Mouse (Mus musculus): ENCODE measurements around the gene Raph1.
A peak's percentile ranks its signal among the peaks of the same experiment; 100 is the strongest.
"Not testable (repeated sequence)": the region's sequence is repeated elsewhere in the genome, so short reads cannot be mapped to it uniquely, and the experiment has no call there.

The Raph1 gene

DNA sequence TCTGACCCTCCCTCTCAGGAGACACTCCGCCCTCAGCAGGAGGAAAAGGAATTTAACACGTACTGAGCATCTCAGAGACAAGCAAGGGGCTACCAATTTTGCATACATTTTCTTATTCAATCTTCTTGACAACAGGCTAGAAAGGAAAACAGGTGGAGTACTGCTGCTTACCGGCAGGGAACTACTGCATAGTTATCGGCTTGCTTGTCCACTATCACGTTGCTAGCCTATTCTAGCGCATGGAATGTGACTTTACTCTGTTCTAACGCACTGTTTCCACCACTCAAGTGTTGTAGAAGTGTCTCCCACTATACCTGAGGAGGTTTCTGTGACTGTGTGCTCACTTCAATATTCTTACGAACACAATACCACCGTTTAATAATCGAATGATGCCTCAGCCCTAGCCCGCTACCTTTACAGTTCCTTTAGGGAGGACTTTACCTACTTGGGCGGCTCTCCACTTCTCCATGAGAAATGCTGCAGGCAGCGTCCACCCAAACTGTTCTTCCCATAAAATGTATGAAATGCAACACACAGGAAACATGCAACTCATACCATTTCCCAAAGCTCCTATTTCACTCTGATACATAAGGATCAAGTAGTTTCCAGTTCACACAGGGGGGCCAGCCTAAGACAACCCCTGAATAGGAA is 1.5 kb downstream of the Raph1 start:
- peak; percentile 34 for DNase-seq (ENCODE audit: low read depth)

DNA sequence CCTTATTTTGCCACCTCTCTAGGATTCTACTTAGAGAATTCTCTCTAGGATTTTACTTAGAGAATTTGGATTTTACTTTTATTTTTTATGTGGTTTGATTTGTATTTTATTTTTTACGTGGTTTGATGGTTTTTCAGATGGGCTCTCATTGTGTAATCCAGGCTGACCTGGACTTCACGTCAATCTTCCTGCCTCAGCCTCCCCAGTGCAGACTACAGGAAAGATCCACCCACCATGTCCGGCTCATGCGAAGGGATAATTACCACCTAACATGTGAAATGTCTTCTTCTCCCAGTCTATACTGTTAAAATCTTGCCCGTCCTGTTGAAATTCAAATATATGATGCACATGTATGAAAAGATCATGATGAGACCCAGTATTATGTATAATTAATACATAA is 2.2 kb downstream of the Raph1 start:
- DNase-seq (ENCODE audit: low read depth) = no peak

DNA sequence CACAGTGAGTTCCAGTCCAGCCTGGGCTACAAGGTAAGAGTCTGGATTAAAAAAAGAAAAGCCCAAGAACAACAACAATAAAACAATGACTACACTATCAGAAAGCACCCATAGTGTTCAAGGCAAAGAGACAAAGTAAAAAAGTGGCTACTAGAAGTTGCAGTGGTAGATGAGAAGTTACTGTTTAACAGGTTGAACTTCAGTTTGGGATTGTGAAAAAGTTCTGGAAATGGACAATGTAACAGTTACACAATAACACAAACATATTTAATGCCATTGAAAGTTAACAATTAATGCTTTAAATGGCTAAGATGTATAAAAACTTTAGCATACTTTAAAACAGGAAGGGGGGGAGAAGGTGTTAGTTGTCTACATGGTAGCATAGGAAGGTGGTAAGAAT is 3.9 kb downstream of the Raph1 start:
- DNase-seq (ENCODE audit: low read depth) = no peak

DNA sequence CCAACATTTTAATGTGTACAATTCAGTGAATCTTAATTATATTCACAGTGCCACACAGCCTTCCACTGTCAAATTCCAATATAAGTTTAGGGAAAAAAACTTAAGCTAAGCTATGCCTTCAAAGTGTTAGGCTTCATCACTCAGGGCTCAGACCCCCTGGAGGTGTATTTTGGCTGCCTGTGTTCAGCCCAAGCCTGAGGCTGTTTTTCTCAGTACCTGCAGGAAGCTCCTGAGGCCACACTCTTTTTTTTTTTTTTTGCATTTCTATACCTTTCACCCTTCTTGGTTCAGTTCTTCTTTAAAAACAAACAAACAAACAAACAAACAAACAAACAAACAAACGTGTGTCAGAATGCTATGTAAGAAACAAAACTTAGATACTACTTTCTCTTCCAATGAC is 23.2 kb downstream of the Raph1 start:
- DNase-seq (ENCODE audit: low read depth) = no peak

DNA sequence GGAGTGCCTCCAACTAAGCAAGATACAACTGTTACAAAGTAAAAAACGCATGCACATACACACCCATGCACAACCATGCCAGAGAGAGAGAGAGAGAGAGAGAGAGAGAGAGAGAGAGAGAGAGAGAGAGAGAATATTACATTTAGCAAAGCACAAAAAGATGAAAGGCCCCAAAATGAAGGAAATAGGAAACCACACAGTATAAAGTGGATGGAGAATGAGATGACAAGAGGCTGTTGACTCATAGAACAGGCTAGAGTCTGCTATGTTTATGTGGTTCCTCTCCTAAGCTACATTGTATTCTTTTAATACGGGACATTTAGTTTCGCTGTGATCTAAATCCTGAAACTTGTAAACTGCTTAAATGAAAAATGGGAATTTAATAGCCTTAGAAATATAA is 27.6 kb downstream of the Raph1 start:
- no peak for DNase-seq (ENCODE audit: low read depth)

DNA sequence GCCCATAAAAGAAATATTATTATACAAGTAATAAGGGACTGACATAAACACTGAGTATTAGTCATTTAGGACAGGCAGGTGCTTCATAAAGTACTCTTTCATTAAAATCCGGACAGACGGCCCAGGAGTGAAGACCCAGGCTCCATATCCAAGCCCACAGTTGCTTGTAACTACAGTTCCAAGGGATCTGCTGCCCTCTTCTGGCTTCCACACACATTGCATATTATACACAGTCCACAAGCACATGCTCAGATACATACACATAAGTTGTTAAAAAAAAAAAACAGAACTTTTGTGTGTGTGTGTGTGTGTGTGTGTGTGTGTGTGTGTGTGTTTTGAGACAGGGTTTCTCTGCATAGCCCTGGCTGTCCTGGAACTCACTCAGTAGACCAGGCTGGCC is 32.0 kb downstream of the Raph1 start:
- DNase-seq (ENCODE audit: low read depth) = no peak

DNA sequence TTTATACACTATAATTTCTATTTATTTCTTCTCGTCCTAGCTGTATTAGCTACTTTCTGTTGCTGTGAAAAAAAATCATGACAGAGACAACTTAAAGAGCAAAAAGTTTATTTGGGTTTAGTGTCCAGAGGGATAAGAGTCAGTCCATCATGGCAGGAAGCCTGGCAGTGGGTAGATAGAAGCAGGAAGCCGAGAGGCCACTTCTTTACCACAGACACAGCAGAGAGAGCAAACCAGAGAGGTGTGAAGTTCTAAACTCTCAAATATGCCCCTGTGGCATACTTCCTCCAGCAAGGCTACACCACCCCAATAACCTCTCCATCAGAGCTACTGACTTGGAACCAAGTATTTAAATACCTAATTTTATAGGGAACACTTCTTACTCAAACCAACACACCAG is 36.3 kb downstream of the Raph1 start:
- no peak for DNase-seq (ENCODE audit: low read depth)

DNA sequence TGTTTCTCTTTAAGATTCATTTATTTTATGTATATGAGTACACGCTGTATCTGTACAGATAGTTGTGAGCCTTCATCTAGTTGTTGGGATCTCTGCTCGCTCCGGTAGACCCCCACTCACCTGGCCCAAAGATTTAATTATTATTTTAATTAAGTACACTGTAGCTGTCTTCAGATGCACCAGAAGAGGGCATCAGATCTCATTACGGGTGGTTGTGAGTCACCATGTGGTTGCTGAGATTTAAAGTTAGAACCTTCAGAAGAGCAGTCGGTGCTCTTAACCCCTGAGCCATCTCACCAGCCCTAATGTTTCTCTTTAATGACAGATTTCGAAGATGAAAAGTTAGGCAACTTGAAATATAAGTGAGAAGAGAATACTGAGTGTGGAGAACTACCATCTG is 36.8 kb downstream of the Raph1 start:
- no peak for DNase-seq (ENCODE audit: low read depth)

DNA sequence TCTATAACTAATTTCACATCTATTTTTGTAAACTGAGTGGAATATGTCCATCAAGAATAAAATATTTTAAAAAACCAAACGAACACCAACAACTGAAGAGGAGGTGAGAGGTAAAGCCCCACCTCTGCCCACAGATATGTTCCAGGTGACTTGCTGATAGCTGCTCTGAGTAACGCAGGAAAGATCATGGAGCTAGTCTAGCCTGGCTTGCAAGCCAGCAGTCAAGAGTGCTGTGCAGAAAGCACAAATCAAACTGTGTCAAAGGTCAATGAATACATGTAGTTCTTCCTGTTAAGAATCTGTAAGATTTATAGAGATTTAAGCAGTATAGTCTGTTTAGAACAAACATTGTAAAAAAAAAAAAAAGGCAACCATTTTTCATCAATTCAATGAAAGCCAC is 56.3 kb downstream of the Raph1 start:
- DNase-seq (ENCODE audit: low read depth) = no peak

DNA sequence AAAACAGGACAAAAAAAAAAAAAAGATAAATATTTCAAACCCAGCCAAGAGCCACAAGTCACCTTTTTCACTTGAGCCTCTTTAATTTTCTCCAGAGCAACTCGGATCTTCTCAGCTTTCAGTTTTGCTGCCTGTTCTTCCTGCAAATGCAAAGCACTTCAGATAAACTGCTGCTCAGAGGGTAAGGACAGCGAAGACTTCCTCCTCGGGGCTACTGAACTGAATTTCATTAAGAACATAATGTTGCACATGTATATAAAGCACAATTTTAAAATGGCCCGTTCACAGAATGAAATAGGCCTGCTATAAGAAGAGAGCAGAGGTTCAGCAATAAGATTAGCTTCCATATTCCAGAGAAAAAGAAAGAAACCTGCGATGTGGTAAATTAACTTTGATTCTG is 63.4 kb downstream of the Raph1 start:
- no peak for DNase-seq (ENCODE audit: low read depth)

DNA sequence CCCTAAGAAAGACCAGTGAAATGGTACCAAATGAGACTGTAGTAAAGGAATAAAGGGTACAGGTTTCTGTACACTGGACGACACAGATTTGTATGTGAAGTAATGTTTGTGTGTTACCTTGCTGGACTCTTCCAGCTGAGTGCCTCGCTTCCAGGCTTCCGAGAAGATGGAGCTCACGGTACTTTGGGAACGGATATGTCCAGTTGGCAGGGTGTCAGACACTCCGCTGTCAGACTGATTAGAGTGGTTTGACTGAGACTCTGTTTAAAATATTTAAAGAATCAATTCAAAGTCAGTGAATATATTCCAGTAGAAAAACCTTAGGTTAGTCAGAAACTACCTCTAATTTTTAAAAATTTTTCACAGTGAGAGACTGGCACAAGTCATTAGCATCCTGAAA is 73.5 kb downstream of the Raph1 start:
- no peak for DNase-seq (ENCODE audit: low read depth)

DNA sequence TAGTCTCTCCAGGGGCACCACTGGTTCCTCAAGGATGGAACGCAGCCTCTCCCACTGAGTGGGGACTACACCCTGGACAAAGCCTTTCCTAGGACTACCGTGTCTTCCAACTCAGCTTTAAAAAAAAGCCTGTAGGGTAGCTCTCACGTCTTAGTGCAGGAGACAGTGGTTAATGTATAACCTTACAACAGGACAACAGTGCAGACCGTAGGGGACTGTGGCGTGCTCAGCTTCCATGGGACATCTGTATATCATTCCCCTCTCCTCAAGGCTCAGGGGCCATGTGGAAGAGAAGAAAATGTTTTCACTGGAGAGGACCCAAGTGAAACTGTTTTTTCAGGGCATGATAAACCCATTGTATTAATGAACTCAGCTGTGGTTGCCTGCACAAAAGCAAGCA is 74.5 kb downstream of the Raph1 start:
- no peak for DNase-seq (ENCODE audit: low read depth)

DNA sequence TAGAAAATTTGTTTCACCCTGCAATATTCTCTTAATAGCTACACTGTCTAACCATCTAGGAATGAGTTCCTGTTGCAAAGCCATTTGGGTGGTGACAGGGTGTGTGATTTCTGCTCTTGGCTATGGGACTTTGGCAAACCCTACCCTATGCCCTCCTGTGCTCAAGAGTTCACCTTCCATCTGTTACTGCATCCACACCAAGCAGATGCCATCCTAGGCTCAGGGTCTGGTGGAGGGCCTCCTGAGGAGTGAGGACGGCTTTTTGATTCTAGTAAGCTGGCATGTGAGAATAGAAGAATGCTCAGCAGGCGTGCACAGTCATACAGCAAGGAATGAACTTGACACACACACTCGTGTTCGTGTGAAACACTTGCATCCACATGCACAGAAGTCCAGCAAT is 76.4 kb downstream of the Raph1 start:
- DNase-seq (ENCODE audit: low read depth) = no peak

DNA sequence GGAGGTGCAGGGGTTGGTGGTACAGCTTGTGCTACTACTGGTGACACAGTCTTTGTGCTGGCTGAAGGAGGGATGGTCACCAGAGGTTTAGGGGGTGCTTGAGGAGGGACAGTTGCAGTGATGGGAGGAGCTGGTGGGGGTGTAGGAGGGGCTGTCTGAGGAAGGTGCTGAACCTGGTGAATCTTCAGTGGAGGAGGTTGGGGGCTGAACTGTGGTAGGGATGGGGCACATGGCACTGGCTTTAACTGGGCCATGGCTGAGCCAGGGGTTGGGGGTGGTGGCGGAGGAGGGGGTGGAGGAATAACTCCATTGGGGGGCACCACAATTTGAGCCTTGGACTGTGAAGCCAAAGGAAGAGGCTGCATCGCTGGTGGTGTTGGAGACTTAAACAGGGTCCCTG is 77.2 kb downstream of the Raph1 start:
- no peak for DNase-seq (ENCODE audit: low read depth)

DNA sequence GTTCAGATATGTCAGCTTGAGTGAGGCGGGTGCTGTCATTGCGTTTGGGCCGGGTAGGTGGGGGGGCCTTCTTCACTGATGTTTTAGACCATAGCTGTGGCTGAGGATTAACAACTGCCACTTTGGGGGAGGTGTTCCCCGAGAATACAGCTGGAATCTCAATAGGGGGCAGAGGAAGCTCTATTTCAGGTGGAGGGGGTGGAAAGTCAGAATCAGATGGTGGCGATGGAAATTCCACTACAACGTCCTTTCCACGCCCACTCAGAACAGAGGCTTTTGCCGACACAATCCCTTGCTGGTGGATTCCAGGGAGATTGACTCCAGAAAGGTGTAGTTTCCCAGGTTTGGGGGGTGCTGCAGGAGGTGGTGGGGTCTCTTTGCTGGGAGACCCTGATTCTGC is 78.3 kb downstream of the Raph1 start:
- no peak for DNase-seq (ENCODE audit: low read depth)

DNA sequence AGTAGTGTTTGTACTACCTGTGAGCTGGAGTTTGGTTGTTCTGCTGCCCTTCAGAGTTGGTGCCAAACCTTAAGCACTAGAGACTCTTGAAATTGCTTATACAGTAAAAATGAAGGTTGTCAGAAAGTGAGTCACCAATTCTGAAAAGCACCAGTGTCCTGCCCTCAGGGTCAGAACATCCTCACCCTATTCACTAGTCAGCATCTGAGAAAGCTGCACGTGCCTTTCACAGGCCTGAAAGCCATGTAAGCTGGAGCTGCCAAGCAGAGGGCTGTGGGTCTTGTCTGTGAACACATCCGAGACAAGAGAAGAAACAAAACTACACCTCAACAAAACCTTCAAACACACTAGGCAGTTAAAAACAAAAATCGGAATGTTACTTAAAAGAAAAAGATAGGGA is 81.3 kb downstream of the Raph1 start:
- DNase-seq (ENCODE audit: low read depth) = no peak

DNA sequence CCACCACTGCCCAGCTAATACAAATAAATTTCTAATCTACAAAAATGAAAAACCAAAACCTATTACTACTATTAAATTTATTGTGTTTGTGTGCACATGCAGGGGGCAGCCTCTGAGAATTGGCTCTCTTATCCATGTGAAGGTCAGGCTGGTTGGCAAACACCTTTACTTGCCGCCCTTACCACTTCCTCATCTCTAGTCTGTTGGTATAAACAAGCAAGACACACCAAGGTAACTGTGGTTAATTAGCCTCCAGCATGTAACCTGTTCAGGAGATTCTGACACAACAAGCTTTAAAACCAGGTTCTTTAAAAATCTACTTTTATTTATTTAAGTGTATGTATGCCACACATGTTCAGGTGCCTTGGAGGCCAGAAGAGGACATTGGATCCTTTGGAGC is 84.0 kb downstream of the Raph1 start:
- no peak for DNase-seq (ENCODE audit: low read depth)

DNA sequence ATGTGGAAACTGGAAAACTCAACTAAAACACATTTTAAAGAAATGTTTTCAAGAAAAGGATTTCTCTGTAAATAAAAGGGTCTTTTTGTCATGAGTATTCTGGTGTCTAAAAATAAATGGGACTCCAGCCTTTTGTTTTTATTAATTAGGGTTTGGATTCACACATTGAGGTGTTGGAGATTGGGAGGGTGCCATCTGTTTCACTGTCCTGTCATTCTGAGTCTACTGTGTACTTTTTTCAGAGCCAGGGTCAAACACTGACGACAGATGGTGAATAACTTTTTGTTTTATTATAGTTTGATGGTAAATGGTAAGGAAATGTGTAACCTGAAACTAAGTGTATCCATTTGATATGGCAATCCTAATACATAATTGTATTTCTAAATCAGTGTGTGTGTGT is 85.3 kb downstream of the Raph1 start:
- no peak for DNase-seq (ENCODE audit: low read depth)

DNA sequence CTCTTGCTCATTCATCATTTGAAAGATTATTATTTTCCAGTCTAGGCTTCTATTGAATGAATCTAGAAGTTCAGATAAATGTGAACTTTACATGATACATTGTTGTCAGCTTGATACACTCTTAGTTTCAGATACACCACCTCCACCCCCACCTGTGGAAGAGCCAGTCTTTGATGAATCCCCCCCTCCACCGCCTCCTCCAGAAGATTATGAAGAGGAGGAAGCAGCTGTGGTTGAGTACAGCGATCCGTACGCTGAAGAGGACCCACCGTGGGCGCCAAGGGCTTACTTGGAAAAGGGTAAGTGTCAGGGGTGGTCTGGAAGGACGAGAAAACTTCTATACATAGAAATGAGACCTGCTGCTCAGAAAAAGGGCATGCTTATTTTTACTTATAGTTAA is 96.4 kb downstream of the Raph1 start:
- no peak for DNase-seq (ENCODE audit: low read depth)

DNA sequence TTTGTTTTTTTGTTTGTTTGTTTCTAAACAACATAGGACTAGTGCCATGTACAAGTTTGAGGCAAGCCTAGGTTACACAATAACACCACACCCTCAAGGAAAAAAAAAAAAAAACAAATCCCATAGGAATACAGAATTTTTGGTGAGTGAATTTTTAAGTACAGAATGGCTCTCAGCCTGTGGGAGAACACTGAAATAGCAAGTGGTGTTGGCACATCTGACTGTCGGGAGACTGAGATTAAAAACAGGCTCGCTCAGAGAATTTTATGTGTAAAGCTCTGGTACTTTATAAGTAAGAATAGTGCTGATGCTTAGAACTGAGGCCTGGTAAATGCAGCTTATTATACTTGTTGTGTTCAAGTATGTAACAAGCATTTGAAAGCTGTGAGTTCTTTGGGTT is 97.4 kb downstream of the Raph1 start:
- peak; percentile 12 for DNase-seq (ENCODE audit: low read depth)

DNA sequence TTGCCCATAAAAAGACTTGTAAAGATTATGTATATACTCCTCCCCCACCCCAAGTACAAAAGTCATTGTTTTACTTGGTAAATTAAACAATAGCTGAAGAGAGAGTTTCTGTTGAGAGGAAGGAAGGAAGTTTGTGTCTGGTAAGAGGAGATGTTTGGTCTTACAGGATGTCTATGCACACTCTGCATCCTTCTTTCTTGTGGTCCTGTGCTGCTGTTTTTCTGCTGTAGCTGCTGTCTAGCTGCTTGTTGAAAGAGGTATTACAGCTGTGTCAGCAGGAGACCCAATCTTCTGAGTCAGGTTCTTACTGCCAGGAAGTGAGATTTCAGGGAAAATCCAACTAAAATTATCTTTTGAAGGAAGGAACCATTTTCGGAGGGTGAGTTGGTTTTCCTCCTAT is 106.3 kb downstream of the Raph1 start:
- no peak for DNase-seq (ENCODE audit: low read depth)

DNA sequence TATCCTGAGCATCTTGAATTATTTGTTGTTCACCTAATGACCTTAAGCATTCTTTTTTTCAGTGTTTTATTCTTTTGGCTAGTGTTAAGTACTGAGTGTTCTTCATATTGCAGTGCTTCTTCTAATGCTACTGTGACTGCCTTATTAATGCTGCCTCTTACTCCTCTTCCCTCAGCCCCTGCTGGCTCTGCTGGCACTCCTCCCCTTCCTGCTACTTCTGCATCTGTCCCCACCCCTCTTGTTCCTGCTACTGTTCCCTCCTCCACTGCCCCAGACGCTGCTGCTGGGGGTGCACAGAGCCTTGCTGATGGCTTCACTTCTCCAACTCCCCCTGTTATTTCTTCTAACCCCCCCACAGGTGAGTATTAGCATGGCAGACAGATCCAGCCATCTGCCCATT is 117.0 kb downstream of the Raph1 start:
- no peak for DNase-seq (ENCODE audit: low read depth)

DNA sequence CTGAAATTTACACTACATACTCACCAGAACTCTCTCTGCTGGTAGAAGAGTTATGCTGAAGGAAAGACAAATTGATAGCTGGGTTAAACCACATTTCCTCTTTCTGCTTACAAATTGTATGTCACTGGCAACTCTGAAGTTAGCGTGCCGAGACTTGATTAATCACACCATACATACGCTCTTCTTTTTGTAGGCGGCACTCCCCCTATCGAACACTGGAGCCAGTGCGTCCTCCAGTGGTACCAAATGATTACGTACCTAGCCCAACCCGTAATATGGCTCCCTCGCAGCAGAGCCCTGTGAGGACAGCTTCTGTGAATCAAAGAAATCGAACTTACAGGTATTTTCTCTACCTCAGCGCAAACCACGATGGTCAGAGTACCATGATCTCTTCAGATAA is 119.8 kb downstream of the Raph1 start:
- DNase-seq (ENCODE audit: low read depth) = no peak

DNA sequence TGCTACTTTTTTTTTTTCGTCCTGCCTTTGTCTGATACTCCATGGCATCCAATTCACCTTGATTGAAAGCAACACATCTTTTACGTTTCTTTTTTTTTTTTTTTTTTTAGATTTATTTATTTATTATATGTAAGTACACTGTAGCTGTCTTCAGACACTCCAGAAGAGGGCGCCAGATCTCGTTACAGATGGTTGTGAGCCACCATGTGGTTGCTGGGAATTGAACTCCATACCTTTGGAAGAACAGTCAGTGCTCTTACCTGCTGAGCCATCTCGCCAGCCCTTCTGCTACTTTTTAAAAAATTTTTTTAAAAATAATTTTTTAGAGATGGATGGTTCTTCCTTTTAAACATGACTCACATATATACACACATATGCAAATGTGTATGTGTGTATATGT is 125.5 kb downstream of the Raph1 start:
- DNase-seq (ENCODE audit: low read depth) = not testable (repeated sequence)

DNA sequence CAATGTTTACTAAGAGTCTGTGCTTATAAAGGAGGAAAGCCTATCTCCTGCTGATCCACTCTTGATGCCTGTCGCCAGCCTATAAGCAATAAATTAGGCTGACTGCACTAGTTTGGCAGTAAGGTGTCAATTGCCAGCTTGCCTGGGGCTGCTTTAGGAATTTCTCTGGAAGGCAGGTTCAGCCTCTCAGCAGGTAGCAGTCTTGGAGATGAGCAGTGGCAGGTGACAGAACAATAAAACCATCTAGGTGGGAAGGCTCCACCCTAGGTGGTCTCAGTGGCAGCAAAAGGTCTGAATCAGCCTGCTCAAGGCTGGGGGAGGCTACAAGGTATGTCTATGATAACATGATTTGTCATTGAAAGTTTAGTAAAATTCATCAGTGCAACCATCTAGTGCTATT is 134.4 kb downstream of the Raph1 start:
- DNase-seq (ENCODE audit: low read depth) = no peak

All from fibroblast of lung, adult 2 months (primary cell).